Mouse (Mus musculus) neutrophil, adult 5-6 weeks (primary cell): Measurements from ENCODE around the gene Fbxl5. TPM values are rescaled to one million over a fixed set of nuclear protein-coding genes. Genes with fewer than 3 reads are reported as not detected.

Experiments
- ATAC-seq: fragments of 151-379, 151-347 bp; 2 replicates; pipeline ENCODE4 v1.8.0; 2017; ENCODE audit warnings: mild to moderate bottlenecking, moderate TSS enrichment; ENCODE audit not compliant: insufficient number of reproducible peaks, poor library complexity, low FRiP score, severe bottlenecking; ENCODE audit errors: extremely low read depth
- total RNA-seq: library from RNA; stranded (forward); fragments of 200-1000 nt; gene quantifications from 2 replicates; pipeline ENCODE4 v1.2.3, GENCODE M21; 2017

Fbxl5 gene
- total RNA-seq, 1 experiment from 2014 or later = 724 TPM

DNA sequence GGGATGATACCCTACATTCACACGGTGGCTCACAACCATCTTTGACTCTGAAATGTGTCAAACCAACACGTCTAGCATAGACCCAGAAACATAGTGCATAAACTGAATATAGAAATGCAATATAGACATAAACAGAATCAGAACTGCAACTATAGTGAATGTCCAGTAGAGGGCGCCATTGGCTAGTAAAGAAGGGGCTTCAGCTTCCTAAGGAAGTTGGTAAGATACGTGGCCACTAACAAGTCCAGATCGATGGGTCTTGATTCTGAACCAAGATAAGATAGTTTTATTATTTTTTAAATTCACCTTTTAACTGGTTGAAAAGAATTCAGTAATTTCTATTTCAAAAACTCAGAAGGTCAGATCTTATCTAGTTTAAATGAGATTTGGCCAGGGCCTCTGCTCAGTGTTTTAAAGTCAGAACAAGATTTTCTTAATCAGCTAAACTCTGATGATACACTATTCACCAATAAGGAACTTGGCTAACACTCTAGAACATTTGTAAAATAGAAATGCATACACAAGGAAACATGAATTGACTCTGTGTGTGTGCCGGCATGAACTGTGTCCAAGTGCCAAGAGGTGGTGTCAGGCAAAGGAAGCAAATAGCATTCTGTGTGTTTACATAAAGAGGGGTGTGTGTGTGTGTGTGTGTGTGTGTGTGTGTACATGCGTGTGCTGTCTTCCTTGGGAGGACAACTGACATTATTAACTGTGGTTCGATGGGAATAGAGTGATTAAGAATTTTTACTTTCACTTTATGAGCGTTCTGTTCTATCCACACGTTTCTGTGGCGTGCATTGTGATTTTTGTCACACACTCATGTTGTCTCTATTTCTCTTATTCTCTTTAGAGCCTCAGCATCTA, 19.9 kb upstream of the Fbxl5 start:
- peak; percentile 76 for ATAC-seq

- peak; percentile 61 for ATAC-seq
These were observed 15.9 kb upstream of the Fbxl5 start for GRCm38 (mm10) chr5:43837372-43837771.

GRCm38 (mm10) chr5:43836590-43836989, 15.2 kb upstream of the Fbxl5 start:
- no peak for ATAC-seq

DNA sequence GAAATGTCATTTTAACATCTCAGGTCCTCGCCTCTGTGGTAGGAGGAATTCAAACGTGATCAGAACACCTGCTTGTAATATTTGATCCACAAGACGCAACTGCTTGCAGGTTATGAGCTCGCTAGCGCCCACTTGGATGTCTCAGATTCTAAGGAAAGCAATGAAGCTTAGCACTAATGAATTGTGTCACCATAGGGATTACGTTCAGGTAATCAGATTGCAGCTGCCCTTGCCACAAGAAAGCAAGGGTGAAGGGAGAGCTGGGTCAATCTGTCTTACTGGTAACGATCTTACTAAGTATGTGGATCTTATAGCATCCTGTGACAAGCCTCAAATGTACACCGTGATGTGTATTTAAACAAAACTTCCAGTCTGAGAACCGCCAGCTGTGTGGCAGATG, 5.9 kb upstream of the Fbxl5 start:
- ATAC-seq = no peak

DNA sequence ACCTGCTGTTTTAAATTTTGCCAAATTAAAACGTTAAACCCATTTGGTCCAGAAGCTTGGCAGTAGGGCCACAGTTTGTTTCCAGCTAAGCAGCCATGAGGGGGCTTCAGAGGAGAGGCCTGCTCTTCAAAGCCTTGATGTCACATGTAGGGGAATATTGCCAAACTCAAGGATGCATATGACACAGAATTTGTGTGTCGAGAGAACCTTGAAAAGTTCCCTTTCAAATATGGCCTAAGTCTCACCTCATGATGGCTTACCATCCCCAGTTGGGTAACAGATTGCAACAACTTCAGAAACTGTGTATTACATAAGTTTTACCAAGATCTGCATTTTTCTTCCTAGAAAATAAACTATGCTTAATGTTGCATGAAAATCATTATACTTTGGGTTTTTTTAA, 5.4 kb upstream of the Fbxl5 start:
- no peak for ATAC-seq

DNA sequence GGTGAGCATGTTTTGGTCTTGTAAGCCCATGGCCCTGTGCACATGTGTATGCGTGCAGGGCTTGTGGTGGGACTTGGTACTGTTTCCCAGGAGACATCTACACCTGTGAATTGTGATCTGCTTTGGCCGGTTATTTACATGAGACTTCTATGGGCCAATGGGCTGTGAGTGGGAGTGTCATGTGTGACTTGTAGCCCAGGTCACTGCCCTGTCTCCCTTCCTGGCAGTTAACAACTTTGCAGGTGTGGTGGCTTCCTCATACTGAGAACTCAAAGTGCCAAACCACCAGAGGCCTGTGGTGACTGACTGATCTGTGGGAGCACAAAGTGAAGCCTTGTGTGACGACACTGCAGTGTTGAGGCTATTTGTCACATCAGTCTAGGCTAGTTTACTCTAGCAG, 3.1 kb upstream of the Fbxl5 start:
- peak; percentile 91 for ATAC-seq

GRCm38 (mm10) chr5:43822824-43823223, 1.4 kb upstream of the Fbxl5 start:
- no peak for ATAC-seq

GRCm38 (mm10) chr5:43822199-43822598, 761 bp upstream of the Fbxl5 start:
- no peak for ATAC-seq

GRCm38 (mm10) chr5:43820785-43821184, 653 bp downstream of the Fbxl5 start:
- no peak for ATAC-seq

GRCm38 (mm10) chr5:43818695-43819094, 2.7 kb downstream of the Fbxl5 start, which contains the start of gene Bst1:
TSS of gene Bst1 (plus strand) at chr5:43818885.
- ATAC-seq = peak; percentile 74

DNA sequence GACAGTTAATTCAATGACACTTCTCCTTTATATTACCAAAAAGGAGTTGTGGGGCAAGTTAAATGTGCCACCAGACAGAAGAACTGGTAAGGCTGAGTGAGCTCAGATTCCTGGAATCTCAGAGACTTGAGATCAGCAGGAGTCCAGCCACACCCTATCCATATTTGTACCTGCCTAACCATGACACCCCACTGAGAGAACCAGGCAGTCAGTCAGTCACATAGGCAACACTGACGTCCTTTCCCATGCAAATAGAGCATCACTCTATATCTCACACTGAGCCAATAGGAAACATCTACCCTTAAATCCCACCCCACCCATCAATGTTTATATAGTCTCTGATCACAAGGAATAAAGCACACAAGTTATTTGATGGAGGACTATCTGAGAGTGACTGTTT, 5.7 kb downstream of the Fbxl5 start:
- ATAC-seq = no peak

- ATAC-seq = no peak
These were observed 6.9 kb downstream of the Fbxl5 start for GRCm38 (mm10) chr5:43814536-43814935.

- no peak for ATAC-seq
These were observed 10.9 kb downstream of the Fbxl5 start for GRCm38 (mm10) chr5:43810427-43811062.

DNA sequence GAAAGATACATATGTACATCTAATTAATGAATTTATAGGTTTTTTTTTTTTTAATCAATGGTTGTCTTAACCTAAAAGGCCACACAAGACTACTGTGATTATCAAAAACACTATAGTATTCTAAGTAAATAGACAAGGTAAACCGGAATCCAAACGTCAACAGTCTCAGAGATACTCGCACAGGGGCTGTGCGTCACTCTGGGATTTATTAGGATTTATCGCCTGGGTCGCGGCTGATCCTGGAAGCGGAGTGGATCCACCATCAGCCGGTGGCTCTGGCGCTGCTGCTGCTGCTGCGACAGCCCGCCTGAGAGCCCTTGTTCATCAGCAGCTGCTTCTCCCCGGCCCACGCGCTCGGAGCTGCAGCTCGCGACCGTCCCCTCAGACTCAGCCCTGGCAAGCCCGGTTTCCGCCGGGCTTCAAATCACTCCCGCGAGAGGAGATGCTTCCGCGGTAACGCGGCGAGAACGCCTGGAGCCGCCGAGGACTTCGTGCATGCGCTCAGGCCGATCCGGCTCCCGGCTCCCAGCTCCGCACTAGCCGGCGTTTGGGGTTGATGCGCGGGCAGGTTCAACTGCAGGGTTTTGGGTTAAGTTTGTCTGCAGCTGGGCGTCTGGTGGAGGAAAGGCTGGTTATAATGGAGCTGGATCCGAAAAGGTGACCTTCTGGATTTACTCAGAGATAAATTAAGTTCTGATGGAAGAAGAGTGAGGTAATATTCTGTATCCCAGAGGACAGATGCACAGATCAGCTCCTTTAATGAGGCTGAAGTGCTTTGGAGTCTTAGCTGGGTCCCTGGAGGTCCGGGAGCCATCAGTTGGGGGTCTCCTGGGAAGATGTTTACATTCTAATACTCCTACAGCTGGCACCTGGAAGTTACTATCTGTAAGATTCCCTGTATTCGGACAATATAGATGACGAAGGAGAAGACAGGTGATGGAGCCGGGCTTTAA, 13.4 kb downstream of the Fbxl5 start:
- peak; percentile 79 for ATAC-seq

- ATAC-seq = no peak
These were observed 14.5 kb downstream of the Fbxl5 start for GRCm38 (mm10) chr5:43806914-43807313.

DNA sequence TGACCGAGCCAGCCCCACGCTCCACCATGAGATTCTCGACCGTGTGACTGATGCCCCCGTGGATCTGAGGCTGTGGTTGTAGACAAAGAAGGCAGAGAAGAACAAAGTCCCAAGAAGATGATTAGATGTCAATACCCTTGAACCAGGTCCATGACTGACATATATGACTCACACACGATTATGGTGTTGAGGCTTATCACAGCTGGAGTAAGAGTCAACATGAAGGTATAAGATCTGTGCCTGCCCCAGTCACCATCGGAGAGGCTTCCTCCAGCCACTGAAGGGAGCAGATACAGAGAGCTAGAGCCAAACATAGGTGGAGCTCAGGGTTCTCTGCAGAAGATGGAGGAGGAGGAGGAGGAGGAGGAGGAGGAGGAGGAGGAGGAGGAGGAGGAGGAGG, 15.1 kb downstream of the Fbxl5 start:
- no peak for ATAC-seq

DNA sequence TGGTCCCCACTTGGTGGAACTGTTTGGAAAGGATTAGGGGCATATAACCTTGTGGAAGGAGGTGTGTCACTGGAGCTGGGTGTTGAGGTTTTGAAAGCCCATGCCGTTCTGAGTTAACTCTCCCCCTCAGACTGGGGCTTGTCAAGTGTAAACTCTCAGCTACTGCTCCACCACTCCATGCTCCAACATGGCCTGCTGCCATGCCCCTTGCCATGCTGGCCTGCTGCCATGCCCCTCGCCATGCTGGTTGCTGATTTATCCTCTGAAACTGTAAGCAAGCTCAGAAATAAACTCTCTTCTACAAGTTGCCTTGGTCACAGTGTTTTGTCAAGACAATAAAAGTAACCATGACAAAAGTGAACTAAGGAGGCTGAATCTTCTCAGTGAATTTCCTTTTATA, 16.0 kb downstream of the Fbxl5 start:
- ATAC-seq = no peak

GRCm38 (mm10) chr5:43801798-43802197, 19.6 kb downstream of the Fbxl5 start:
- ATAC-seq = peak; percentile 61

DNA sequence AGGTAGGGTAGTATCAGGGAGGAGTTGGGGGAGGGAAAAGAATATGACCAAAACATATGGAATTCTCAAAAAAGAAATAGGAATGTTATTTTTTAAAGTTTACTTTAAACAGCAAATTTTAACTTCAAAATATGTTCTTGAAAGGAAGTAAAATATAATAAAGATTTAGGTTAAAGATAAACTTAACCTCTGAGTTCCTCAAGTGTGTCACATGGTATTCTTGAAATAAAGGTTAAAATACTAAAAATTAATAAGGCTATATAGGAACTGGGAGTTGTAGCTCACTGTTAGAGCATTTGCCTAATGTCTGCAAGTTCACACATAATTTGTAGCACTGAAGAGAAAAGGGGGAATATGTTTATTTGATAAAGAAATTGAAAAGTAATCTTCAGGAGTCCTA, 20.2 kb downstream of the Fbxl5 start:
- ATAC-seq = no peak
